Mouse (Mus musculus) left cerebral cortex, adult 8-10 months (tissue): ENCODE results near the gene Mdga2. TPM values are rescaled to one million over a fixed set of nuclear protein-coding genes. Genes with fewer than 3 reads are reported as not detected.

ENCODE experiments used
- DNase-seq, 2 experiments: peaks; one replicate each; pipeline ENCODE4 v3.0.0; 2022; ENCODE audit warnings: low spot score in 2 of 2
- total RNA-seq, 4 experiments: library from RNA; stranded (reverse); gene quantifications; 2 replicates each; pipeline ENCODE4 v1.2.4; 2022

Mdga2 gene
- total RNA-seq, 4 experiments from 2014 or later = 49.7 to 61.5 (median 58.2) TPM

DNA sequence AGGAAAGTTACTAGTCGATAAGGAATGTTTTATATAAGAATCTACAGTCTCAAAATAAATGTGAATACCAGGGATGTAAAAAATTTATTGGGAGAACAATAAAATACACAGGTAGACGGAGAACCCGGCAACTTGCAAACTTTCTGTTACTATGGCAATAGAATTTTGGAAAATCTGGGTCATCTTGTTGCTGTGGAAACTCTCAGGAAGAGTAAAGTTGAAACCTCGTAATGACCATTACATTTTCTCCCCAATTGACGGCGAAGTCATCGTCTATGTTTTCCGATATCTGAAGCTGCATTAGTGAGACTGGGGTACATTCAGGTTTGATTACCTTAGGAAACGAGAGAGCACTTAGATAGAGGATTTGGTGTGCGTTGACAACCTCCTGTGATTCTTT, 514.0 kb downstream of the Mdga2 start:
- no peak for DNase-seq

DNA sequence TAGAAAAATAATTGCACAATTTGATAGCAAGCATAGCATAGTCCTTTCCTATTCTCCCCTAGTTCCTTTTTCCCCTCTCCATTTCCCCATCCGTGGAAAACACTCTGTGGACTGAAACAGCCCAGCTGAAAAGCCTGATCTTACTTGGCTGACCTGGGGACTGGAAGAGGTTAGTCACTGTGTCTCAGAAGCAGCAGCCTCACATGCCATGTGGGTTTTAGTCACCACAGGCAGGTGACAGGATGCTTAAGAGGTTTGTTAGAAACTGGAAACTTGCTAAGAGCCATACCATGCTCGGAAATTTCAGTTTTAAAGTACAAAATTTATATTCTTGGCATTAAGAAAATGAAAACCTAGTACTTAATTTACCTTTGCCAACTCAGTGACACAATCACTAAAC, 514.9 kb downstream of the Mdga2 start:
- no peak for DNase-seq

DNA sequence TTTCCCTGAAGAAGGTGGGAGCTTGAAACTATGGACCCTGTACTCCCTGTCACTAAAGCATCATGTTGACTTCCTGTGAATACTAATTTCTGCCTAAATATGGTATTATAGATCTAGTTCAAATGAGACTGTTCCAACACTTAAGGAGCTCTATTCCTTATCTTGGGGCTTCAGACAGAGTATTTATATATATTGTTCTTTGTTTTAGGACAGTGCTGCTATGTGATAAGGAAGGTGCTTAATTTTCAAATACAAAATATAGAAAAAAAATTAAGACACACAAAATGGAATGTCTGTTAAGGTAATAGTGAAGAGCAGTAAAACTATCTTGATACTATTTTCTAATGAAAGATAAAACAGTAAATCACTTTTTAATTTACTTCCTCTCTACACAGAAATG, 517.3 kb downstream of the Mdga2 start:
- DNase-seq = no peak

GRCm38 (mm10) chr12:66702781-66703180, 519.6 kb downstream of the Mdga2 start:
- no peak for DNase-seq

GRCm38 (mm10) chr12:66679558-66679957, 542.8 kb downstream of the Mdga2 start:
- DNase-seq = no peak

DNA sequence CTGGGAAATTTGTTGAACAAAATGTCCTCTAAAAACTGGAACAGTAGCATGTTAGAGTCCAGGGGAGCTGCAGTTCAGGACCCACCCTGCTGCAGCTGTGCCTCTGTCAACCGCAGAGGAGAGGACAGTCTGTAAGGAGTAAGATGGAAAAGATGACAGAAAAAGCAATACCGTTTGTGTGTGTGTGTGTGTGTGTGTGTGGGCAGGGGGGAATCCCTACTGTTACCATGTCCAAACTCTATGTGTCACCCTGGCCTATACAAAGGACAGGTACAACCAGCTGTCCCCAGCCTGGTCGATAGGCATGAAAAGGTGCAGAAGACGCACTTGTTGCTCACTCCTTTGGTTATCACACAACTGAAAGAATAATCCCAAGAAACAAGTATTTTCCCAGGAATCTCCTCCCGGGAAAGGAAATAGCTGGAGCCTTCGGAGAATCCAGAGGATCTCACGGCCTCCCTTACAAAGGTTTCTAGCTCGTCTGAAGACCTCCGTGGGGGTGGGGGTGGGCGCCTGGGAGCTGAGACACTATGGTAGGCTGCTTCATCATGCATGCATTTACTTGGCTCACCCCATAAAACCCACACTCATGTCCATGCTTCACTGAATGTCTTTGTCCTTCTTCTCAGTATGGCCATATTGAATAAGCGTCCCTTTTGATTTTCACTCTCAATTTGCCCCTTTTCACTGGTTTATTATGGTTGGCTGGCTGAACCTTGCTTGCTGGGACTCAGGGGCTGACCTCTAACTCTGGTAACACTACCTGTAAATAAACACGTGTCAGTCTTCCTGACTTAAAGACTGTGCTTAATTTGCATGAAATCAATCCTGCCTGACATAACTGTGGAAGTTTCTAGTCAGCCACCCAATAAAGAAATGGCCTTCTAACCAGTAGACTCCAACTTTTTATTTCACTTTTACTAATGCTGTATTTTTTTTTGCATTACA, 573.5 kb downstream of the Mdga2 start:
- DNase-seq = no peak

- DNase-seq = peak in 1 of 2 experiments; percentile 18
These were observed 581.9 kb downstream of the Mdga2 start for GRCm38 (mm10) chr12:66640408-66640807.

GRCm38 (mm10) chr12:66619944-66620343, 602.4 kb downstream of the Mdga2 start:
- DNase-seq = no peak

DNA sequence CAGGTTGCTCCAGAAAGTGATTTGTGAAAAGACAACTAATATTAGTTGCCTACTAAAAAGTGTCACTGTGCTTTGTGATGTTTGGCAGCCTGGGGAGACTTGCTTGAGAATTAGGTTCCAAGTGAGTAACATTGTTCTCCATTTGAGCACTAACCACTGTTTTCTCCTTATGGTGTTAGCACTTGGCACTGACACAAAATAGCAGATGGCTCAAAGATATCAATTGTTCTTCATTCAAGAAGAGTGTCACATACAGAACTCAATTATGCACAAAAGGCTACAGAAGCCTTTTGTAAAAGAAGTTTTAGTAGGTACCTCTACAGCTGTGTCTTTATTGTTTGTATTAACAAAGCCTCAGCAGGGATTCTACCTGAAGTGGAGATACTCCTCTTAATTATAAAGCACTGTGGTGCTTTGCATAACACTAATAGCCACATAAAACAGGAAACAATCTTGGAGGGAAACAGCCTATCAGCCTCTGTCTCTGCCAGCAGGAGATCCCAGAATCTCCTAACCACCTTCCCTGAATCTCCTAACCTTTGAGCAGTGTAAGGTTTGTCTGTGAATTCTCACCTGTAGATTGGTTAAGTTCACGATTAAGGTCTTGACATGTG, 630.6 kb downstream of the Mdga2 start:
- no peak for DNase-seq

DNA sequence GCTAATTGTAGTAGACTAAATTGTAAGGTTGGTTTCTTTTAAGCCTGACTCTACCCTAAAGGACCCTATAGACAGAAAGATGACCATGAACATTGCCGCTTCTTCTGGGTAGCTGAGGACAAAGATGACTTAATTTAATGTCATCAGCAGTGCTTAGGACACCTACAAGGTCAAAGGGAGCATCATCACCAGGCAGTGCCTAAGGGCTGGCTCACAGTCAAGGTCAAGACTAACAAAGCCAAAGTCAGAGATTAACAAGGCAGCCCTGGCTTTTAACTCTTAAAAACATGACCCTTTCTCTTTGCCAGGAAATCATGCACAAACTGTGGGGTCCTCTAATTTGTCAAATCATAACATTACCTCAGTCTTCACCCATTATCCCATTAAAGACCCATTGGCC, 657.0 kb downstream of the Mdga2 start:
- no peak for DNase-seq

DNA sequence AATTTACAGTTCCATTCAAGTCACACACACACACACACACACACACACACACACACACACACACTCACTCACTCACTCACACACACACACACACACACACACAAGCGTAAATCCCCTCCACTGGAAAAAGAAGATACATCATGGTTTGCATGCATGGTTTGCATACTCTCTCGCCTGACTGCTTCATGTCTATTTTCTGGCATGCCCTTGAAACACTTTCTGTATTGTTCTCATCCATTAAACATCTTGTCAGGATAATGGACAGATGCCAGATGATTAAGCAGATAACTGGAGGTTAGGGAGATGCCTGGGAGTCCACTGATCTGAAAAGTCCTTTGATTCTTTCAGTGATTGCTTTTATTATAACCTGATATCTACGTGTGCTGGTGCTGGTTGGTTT, 665.5 kb downstream of the Mdga2 start:
- DNase-seq = no peak

DNA sequence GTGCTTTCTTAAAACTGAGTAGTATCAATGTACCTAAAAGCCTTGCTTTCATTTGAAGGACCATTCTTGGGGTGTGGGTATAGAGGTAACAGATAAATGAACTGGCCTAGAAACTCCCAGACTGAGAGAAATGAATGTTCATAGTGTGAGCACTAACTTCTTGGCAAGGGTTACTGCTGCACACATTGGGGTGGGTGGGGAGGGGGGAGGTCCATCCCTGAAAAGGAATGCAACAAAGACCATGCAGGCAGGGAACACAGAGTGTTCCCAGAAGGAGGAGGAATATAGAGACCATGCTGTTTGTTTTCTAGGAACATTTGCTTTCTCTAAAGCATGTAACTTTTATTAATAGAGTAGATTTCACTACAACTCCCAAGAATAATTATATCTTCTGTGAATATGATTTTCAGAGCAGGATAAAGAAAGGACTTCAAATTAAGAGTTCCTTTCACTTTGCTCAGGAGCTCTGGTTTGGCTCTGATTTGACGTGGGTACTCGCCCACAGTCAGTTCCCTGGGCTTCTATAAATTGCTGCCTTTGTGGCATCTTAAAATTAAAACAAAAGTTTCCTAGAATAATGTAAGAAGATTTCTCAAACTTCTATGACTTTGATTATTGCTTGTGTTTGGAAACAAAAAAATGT, 666.0 kb downstream of the Mdga2 start:
- peak in 1 of 2 experiments; percentile 21 for DNase-seq

DNA sequence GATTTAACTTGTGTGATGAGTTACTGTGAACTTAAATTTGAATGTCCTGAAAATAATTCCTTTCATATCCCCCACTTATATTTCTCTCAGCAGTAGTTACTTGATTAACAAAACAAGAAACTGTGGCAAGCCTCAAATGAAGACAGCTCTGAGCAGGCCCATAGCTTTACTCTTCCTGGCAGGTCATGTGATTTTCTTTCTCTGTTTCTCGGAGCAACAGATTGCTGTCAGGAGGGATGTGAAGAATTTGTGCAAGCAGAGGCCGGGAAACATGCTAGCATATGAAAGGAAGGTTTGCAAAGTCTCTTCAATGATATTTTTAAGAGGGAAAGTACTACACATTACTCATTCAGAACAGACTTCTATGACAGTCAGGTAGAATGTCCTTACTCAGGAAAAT, 697.4 kb downstream of the Mdga2 start:
- DNase-seq = no peak

- DNase-seq = no peak
These were observed 723.1 kb downstream of the Mdga2 start for GRCm38 (mm10) chr12:66499258-66499657.

DNA sequence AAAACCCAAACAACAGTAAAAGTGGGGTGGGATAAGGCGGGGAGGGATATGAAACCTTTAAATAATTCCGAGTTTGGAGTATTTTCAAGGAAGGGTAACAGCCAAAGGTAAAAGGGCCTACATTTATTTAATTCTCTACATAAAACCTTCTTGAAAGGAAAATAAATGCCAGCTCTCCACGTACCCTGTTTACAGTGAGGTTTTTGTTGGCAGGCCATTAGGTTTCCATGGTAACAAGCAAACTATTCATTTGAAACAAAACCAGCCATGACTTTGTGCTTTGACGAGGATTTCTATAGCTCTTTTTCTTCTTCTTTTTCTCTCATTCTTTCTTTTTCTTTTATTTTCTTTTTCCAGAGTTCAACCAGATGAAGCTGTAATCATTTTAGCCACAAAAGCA, 751.5 kb downstream of the Mdga2 start:
- DNase-seq = no peak

GRCm38 (mm10) chr12:66470243-66470863, 752.0 kb downstream of the Mdga2 start:
- no peak for DNase-seq

- no peak for DNase-seq
These were observed 756.8 kb downstream of the Mdga2 start for GRCm38 (mm10) chr12:66465516-66465915.

DNA sequence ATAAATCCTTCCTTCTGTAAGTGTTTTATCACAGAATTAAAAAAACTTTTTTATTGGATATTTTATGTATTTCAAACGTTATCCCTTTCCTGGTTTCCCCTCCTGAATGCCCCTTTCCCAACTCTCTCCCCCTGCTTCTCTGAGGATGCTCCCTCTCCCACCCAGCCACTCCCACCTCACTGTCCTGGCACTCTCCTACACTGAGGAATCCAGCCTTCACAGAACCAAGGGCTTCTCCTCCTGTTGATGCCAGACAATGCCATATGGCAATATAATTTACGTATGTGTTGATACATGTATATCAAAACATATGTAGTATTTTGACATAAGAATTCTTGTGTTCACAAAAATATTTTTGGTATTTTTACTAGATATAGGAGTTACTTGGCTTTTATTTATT, 779.0 kb downstream of the Mdga2 start:
- DNase-seq = no peak
